Mouse (Mus musculus) liver, adult (tissue): ENCODE measurements around the gene Btnl4.
"Not testable (repeated sequence)": the region's sequence is repeated elsewhere in the genome, so short reads cannot be mapped to it uniquely, and the experiment has no call there.

Experiments used
- GATA4 ChIP-seq: IDR thresholded peaks from 2 replicates; pipeline ENCODE4 v1.6.1; 2014; ENCODE audit warnings: mild to moderate bottlenecking, low read length; ENCODE audit not compliant: insufficient replicate concordance

Gene Btnl4

DNA sequence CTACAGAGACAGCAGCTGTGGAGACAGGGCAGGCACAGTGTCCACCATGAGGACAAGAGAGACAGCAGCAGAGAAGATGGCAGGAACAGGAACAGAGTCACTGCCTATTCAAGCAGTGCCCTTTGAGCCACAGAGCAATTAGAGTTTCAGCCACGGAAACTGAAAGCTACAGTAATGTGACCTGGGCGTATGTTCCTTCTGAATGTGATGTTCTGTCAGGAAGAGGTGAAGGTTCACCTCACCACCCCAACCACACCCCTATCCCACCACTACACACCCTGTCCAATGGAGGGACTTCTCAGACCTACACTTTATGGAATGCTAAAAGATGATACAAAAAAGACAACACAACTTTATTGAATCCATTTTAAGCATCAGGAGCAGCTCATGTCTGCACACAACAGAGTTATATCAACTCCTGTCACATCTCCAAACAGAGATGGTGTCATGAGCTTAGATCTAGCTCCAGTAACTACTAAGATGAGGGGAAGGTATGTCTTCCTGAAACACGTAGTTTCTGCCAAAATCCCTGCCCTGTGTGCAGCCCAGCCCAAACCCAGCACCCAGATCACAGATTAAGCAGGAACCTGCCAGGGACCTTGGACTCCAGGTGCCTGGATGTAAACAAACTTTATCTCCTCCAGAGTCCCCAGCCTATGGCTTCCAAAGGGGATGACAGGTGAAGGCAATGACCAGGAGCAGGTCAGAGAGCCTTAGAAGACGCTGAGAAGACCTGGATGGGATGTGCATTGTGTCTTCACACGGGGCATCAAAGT is at the start of gene Btnl4:
Gene Btnl4 (minus strand): TSS at position 81 of the 776 bp plus-strand sequence.
- TF ChIP-seq GATA4: not testable (repeated sequence)

DNA sequence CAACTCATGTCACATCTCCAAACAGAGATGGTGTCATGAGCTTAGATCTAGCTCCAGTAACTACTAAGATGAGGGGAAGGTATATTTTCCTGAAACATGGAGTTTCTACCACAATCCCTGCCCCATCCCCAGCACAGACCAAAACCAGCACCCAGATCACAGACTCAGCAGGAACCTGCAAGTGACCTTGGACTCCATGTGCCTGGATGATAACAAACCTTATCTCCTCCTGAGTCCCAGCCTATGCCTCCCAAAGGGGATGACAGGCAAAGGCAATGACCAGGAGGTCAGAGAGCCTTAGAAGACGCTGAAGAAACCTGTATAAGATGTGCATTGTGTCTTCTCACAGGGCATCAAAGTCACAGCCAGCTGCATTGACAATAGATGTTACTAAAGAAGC is 41.9 kb upstream of the Btnl4 start:
- TF ChIP-seq GATA4: no peak

DNA sequence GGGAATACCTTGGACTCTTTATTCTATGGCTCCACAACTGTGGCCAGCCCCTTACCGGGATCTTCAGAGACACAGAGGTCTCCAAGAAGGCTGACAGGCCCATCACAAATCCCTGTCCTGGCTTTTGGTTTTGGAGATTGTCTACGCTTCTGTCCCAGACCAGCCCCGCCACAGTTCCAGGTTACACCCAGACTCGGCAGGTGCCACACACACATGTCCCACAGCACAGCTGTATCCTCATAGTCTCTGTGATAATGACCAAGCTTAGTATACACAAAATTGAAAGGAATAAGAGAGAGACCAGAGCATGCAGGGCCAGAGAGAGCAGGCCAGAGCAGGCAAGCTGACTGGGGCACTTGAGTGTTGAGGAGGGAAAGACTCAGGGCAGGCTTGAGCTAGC is 40.7 kb upstream of the Btnl4 start:
- no peak for TF ChIP-seq GATA4

DNA sequence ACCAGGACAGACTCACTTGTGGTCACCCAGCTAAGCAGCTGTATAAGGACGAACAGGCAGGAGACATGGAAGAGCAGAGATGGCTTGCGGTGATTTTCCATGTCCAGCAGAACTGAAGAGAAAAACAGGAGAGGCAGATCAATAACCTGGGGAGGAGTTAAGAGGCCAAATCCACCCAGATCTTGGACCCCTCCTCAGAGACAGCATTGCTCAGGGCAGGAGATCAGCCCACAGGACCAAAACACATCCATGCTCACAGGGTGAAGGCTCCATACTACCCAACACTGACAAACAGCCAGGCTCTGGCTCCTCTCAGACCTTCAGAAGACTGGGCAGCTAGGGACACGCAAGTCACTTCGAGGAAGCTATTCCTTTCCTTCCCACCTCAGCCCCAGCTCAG is 40.1 kb upstream of the Btnl4 start, which contains the start of gene Btnl6:
Gene Btnl6 (minus strand): TSS at position 101 of the 400 bp plus-strand sequence.
- TF ChIP-seq GATA4: no peak

DNA sequence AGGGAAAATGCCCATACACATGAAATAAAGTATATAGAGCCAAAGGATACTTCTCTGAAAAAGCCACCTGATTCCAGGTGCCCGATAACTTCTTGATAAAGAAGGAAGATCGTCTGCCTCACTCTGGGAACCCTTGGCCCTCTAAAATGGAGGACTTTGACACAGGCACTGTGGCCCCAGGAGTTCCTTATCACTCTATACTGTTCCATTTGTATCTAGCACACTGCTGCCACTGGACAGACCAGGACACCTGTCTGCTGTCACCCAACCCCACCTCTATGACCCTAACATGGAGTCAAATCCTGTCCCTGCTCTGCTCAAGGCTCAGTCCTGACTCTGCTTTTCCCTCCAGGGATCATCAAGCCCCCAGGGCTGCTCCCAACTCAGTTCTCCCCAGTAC is 39.4 kb upstream of the Btnl4 start:
- TF ChIP-seq GATA4: no peak

DNA sequence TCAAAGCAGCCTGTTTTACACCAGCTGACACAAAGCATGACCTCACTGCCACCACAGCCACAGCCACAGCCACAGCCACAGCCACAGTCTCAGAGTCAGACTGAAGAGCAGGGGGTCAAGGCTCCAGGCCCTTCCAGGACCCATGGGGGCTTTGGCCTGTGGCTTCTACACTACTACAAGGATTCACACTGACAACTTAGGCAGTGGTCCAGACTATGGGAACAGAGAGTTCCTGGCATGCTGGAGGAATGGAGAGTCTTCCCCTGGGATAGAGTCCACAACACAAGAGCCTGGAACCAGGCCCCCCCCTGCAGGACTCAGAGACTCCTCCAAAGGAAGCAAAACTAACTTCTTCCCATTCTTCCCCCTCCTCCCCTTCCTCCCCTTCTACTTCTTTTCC is 30.5 kb upstream of the Btnl4 start:
- TF ChIP-seq GATA4: no peak

DNA sequence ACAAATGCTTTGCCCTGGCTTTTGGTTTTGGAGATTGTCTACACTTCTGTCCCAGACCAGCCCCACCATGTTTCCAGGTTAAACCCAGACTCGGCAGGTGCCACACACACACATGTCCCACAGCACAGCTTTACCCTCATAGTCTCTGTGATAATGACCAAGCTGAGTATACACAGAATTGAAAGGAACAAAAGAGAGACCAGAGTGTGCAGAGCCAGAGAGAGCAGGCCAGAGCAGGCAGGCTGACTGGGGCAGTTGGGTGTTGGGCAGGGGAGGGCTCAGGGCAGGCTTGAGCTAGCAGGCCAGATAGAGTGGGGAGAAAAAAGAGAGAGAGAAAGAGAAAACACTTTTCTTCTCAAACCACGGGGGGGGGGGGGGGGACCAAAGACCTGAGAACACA is 19.4 kb upstream of the Btnl4 start:
- TF ChIP-seq GATA4: no peak

DNA sequence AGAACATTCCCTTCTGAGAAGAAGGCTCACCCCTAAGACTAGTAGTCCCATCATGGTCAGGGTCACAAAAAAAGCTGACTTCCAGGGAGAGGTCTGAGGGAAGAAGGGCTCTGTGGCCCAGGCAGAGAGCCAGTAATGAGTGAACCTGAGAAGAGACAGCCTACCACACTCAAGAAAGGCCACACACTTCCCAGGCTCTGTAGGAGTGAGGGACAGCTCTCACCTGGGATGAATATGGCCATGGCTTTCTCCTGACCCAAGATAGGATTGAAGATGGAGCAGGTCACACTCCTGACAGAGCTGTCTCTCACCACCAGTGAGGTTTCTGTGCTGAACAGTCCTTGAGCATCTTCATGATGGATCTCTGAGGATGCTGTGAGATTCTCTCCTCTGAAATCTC is 15.7 kb upstream of the Btnl4 start:
- no peak for TF ChIP-seq GATA4

DNA sequence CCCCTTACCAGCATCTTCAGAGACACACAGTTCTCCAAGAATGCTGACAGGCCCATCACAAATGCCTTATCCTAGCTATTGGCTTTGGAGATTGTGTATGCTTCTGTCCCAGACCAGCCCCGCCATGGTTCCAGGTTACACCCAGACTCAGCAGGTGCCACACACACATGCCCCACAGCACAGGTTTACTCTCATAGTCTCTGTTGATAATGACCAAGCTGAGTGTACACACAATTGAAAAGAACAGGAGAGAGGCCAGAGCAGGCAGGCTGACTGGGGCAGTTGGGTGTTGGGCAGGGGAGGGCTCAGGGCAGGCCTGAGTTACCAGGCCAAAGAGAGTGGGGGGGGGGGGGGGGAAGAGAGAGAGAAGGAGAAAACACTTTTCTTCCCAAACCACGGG is 691 bp downstream of the Btnl4 start:
- TF ChIP-seq GATA4: no peak

DNA sequence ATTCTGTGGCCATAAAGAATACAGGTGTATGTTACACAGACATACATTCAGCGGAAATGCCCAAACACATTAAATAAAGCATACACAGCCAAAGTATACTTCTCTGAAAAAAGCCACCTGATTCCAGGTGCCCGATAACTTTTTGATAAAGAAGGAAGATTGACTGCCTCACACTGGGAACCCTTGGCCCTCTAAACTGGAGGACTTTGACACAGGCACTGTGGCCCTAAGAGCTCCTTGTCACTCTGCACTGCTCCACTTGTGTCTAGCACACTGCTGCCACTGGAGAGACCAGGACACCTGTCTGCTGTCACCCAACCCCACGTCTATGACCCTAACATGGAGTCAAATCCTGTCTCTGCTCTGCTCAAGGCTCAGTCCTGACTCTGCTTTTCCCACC is 2.1 kb downstream of the Btnl4 start:
- TF ChIP-seq GATA4: no peak

DNA sequence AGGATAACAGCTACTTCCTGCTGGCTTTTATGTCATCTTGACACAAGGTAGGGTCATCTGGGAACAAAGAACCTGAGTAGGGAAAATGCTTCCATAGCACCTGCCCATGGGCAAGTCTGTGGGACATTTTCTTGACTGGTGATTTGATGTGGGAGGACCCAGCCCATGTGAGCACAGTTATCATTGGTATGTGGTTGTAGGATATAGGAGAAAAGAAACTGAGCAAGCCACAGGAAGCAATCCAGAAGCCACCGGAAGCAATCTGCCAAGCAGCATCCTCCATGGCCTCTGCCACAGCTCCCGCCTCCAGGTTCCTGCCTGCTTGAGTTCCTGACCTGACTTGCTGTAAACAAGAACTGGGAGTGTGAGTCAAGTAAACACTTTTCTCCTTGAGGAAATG is 6.6 kb downstream of the Btnl4 start:
- TF ChIP-seq GATA4: no peak

DNA sequence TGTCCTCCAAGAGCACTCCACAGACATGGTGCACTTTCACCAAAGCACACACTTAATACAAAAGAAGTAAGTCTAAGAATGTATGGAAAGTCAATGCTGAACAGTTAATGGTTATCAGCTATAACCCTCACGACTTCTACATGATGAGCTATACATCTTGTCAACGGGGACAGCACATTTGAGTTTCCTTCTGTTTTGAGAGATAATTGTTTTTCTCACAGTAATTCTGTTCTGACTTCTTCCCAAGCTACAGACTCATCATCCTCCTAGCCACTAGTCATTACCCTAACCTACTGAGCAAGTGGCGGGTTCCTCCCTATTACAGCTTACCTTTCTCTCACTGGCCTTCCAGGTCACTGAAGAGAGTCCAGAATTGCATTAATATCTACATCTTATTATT is 17.9 kb downstream of the Btnl4 start:
- TF ChIP-seq GATA4: no peak

DNA sequence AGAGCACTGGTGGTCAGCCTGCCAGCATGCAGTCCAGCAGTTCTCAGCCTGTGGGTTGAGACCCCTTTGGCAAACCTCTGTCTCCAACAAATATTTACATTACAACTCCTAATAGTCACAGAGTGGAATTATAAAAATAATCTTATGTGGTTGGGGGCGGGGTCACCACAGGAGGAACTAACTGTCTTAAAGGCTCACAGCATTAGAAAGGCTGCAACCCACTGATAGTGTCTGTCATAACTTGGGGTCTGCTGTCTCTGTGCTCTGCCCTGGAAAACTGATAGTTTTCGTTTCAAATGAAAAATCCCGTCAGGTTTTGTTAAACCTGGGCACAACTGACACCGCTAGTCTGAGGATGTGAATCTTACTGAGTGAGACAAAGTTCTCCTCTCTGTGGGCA is 19.4 kb downstream of the Btnl4 start:
- no peak for TF ChIP-seq GATA4

DNA sequence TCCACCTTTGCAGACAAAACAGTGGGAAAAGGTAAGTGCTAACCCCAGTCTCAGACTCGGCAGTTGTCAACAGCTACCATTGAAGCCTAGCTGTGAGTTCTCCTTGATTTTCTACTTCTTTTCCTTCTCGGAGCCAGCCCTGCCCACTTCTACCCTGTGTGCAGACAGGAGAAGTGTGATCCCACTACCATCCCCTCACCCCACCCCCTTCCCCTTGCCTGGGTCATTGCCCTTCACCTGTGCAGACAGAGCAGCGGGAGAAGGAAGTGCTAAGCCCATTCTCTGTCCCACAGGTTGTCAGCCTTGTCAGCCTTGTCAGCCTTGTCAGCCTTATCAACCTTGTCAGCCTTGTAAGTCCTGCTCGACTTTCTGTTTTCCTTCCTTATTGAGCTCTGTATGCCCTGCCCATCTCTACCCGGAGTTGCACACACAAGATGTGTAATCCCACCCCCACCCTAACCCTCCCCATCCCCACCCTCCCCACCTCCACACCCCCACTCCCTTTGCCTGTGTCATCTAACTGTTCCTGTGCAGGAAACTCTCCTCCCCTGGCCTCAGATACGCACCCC is 28.6 kb downstream of the Btnl4 start:
- TF ChIP-seq GATA4: no peak

DNA sequence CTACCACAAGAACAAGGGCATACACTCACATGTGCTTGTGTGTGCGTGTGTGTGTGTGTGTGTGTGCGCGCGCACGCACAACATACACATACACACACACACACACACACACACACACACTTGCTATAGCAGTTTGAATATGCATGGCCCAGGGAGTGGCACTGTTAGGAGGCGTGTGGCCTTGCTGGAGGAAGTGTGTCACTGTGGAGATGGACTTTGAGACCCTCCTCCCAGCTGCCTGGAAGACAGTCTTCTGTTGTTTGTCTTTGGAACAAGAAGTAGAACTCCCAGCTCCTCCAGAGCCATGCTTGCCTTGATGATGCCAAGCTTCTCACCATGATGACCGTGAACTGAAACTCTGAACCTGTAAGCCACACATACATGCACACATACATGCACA is 35.1 kb downstream of the Btnl4 start:
- TF ChIP-seq GATA4: no peak

DNA sequence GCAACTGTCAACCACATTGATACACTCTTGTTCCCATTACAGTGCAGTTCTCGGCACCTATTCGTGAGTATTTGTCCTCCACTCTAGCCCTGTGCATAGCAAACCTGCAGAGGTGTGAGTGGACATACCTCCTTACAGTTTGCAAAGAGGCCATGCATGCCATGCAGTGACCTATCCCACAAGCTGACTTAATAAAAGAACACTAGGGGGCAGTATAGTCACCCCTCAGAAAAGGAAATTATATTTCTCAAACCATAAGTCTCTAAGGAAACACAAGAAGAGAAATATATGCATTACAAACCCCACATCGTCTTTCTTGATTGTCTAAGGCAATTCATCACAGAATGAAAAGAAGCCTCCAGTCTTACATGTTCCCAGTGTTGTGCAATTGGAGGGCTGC is 37.3 kb downstream of the Btnl4 start:
- TF ChIP-seq GATA4: no peak

DNA sequence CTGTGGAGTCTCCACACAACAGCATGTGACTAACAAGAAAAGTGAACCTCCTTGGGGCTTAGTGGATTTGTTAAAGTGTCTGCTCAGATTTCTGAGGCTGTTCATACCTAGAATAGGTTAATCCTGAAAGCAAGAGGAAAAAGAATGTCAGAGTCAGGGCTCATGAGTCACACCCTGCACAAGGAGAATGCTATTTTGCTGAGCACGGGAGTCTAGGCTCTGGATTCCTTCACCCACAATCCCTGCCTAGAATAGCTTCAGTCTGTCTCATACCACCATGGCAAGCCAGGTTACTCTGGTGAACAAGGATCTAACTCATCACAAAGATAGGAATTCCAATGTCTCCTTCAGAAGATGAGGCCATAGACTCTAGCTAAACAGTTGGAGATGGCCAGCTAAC is 38.5 kb downstream of the Btnl4 start:
- no peak for TF ChIP-seq GATA4
